Mouse (Mus musculus): Measurements from ENCODE around the gene Zfp248. TPM values are rescaled to one million over a fixed set of nuclear protein-coding genes. Genes with fewer than 3 reads are reported as not detected.
A peak's percentile ranks its signal among the peaks of the same experiment; 100 is the strongest.

Gene Zfp248
- polyA plus RNA-seq (2012; rRNA removed): 2.4 and 3.0 TPM in 2 replicates

DNA sequence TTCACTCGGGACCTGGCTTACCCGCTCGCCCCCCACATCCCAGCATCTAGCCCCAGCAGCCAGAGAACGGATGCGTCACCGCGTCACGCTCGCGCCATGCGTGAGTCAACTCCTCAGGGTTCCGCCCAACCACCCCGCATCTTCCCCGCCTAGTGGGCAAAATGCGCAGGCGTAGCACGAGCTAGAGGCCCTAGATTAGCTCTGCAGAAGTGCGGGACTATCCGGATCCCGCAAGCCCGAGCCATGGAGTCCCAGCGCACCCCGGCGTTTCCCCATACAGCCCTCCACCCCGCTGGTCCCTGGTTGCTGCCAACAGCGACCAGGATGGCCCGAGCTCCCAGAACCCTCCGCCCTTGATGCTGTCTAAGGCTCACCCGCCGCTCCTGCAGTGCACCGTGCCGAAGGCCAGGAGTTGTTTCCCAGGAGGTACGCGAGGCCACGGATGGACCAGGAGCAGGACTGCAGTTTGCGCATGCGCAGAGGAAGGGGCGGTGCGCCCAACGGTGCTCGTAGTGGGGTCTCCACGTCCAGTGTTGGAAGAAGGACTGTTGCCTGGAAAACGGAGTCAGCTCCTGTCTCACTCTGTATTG, at the start of gene Zfp248:
Gene Zfp248, minus strand, starts transcription at position 487 of the 590 bp plus-strand sequence.
- peak; percentile 72 for DNase-seq (ENCODE audit: low spot score)

DNA sequence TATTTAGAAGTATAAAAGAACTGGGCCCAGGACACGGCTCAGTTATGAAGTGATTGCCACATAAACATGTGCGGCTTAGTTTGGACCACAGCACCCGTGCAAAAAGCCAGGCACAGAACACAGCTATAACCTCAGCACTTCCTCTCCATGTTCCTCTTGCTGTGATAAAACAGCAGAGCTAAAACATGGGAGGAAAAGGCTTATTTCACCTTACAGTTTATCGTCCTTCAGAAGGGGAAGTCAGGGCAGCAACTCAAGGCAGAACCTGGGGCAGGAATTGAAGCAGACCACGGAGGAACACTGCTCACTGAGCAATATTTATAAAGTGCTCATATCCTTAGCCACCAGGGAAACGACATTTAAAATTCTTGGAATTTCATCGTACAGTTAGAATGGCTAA, 43.7 kb upstream of the Zfp248 start:
- DNase-seq (ENCODE audit: low spot score): no peak

DNA sequence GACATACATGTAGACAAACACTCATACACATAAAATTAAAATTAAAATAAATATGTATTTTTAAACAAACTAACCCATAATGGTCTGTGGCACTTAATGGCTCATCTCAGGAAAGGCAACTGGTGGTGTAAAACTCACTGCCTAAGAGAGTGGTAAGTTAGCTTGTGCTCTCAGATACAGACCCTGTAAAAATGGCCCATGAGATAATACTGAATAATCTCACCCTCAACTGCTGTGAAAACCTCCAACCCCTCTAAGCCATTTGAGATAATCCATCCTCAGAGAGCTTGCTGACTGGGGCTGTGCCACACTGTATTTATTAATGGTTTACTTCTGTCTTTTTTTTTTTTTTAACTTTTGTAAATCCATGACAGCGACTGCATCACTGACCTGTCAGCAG, 26.8 kb upstream of the Zfp248 start:
- no peak for DNase-seq (ENCODE audit: low spot score)

DNA sequence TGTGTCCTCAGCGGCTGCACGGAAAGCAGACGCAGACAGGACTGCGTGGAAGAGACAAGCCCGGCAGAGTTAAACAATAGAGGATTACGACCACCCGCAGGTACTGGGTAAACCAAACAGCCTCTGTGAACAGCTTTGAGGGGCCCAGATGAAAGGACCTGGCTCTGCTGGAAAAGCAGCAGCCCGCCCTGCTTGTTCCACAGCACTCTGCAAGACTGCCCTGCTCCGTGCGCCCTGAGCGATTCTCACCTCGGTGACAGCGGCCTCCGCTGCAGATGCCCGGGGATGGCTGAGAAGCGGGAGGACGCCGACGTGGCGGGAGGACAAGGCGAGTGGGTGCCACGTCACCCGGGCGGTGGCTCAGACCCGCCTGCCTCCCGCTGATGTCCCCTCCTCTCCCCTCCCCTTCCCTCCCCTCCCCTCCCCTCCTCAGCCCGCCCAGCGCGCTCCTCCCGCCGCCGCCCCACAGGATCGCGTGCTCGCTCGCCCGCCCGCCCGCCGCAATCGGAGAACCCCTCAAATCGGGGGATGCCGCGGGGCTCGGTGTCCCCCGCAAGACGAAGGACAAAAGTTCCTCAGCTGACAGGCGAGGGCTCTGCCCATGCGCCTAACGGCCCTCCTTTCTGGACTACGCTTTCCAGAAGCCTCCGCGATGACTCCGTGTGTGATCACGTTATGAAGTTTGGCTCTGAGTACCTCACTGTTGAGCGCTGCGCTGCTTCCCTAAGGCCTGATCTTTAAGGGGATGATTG, 23.8 kb upstream of the Zfp248 start, which contains the start of gene Zfp9:
Gene Zfp9, minus strand, starts transcription at position 364 of the 752 bp plus-strand sequence.
- peak; percentile 58 for DNase-seq (ENCODE audit: low spot score)

DNA sequence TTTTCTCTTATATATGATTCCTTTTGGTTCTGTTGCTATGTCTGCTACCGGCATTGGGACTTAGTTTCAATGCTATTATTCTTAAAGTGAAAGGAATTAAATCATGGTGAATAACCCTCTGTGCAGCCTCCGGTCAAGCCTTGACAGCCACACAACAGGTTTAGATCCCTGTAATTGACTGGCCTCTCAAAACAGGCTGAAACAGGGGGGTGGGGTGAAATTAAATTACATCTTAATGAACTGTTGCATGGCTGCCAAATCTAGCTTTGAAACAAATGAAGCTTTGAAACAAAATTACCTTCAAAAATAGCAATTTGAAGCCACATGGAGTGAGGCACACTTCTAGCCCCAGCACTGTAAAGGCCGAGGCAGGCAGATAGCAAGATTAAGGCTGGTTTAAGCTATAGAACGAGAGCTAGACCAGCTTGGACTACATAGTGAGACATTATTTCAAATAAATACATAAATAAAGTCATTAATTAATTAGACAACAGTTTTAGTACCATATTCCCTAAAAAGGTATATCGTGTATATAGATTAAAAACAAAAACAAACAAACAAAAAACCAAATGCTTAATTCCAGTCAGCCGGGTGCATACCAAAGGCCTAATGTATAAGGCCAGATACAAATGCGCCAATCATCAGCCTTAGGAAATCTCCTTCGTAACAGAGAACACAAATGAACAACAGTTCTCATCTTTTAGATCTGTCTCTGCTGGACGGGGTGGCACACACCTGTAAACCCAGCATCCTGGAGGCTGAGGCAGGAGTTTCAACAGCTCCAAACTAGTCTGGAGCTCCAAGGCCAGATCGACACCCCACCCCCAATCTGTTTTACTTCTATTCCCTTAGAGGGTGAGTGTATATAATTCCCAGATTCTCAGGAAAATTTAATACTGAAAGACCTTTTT, 22.8 kb upstream of the Zfp248 start:
- DNase-seq (ENCODE audit: low spot score): no peak

DNA sequence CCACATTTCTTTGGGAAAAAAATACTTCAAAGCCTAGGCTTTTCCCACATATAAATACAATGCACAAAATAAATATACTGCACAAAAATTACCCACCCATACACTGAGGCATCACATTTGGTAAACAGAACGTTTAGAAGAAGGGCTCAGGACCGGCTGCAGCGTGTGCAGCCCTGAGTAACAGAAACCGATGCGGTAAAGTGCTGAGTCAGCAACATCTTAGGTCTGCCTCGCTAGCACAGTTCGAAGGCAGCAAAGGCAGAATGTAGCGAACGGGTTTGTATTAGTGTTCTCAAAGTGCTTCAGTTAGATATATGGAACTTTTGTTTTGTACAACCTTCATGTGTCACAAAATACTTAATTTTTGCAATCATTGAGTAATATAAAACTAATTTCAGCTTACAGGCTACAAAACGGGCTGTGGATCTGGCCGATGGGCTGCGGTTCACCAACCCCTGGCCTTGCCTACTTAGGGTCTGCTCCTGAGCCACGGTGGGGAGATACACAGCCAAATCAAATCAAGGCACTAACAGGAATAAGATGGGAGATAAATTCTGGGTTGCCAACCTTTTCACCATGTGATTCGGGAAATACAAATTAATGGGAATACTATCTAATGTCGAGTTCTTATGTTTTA, 6.9 kb upstream of the Zfp248 start:
- DNase-seq (ENCODE audit: low spot score): no peak

DNA sequence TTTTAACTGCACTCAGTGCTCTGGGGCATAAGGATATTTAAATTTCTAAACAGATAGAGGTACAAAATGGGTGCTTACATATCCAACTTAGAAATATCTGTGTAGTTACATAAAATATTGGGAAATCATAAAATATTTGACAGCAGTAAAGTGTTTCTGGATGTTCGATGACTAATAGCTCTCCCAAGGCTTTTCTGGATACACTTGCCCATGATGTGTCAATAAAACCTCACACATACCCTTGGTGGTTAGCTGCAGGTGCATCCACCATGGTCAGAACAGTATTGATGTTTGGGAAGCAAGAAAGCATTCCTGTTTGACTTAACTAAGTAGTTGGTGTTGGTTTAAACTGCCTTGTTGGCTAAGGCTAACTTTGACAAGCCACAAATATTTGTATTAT, 2.4 kb upstream of the Zfp248 start:
- DNase-seq (ENCODE audit: low spot score): no peak

DNA sequence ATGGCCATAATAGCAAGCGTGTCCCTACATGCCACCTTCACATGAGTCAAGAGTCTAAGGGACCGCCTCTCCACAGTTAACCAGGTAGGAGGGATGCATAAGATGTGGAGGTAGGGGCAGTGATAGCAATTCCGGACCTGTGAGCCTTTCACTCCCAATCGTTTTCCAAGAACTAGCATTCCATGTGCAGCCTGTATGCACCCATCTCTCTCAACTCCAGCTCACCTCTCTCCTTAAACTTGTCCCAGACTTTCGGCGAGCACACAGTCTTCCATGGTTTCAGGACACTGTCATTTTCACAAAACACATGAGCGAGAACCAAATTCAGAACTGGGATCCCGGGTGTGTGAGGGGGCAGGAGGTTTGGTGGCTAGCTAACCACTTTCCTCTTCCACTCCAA, 876 bp downstream of the Zfp248 start:
- no peak for DNase-seq (ENCODE audit: low spot score)

DNA sequence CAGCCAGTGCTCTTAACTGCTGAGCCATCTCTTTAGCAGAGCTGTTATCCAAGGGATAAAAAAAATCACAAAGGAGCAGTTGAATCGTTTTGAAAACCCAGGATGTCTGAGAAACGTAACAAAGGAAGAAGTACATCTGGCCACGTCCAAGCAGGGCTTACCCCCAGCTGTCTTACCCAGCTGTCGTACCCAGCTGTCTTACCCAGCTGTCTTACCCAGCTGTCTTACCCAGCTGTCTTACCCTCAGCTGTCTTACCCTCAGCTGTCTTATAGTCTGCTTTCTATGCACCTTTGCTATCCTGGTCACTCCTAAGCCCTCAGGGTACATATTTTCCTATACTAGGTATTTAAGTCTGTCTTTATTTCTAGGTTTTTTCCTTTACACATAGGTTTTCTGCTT, 23.8 kb downstream of the Zfp248 start:
- DNase-seq (ENCODE audit: low spot score): no peak

DNA sequence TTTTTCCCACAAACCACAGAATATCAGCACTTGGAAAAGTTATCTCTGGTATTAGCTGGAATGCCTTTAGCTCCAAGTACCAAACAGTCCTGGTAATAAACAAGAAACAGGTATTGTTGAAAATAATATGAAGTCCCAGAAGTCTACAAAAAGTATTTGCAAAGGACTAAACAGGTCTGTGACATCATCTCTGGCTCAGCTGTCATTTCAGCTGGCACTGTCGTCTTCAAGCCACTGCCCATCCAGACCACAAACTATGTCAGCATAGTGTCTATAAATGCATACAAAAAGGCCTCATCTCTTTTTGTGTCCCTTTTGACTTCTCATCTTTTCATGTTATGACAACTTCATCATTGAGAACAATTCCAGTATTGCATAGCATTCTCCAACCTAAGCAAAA, 28.7 kb downstream of the Zfp248 start:
- no peak for DNase-seq (ENCODE audit: low spot score)

DNA sequence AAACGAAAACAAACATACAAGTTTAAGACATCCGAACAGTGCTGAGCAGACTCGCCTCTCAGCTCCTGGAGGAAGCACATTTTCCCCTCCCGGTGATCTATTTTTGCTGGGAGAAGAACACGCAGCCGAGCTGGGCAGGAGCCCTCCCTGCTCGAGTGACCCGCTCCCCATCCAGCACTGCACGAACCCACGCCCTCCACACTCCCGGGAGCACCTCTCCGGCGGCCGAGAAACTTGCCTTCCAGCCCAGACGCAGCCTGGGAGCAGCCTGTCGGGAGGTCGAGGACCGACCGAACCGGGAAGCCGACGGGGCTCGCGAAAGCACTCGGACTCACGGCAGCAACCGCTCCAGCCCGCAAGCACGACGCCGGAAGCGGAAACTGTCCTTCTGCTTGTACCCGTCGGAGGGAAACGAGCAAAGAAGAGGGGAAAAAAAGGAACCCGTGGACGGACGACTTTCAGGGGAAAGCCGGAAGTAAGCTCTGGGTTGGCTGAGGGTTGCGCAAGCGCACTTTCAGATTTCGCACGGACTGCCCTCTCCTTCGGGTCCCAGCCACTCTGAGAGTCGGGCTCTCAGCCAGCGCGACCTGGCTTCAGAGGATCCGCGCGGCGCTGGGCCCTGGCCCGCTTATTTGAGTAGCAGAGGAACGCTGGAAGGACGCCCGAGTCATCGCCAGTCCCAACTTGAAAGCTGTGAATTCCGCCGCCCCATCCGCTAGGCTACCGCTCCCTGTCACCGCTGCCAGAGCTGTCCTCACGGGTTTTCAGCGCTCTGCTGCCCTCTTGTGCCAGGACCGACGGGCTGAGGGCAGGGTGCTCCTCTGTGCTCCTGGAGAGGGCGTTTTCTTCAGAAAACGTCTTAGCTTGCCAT, 36.0 kb downstream of the Zfp248 start, which contains the start of gene Bms1:
Gene Bms1, minus strand, starts transcription at position 425 of the 871 bp plus-strand sequence.
- peak; percentile 85 for DNase-seq (ENCODE audit: low spot score)

DNA sequence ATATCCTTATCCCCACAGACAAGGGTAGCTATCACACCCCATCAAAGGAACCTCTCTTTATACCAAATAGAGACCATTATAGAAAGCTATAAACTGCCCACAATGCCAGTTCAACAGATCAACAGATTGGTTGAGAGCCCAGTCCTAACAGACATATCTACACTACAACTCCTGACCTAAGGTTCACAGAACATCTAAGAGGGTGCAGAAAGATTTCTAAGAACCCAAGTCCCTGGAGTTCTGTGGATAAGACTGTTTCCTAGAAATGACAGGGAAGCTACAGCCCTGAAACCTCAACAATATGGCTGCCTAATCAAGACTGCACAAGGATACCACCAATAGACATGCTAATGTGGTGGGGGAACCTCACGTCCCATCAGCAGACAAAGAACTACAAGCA, 44.9 kb downstream of the Zfp248 start:
- no peak for DNase-seq (ENCODE audit: low spot score)

DNA sequence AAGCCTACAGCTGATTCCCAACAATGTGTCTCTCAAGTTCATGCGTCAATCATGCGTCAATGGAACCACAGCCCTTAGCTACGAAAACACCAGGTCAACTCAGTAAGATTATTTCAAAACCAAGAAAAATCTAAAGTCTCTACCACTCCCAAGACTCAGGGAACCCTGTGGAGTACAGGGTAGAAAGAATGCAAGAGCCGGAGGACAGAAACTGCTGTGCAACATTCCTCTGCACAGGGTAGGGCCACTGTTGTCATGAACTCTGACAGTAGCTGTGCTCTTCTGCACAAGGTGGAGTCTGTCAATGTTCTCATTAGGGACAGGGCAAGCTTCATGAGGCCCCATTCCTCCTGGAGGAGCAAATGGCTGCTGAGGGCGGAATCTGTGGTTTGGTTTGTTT, 46.8 kb downstream of the Zfp248 start:
- DNase-seq (ENCODE audit: low spot score): no peak

DNA sequence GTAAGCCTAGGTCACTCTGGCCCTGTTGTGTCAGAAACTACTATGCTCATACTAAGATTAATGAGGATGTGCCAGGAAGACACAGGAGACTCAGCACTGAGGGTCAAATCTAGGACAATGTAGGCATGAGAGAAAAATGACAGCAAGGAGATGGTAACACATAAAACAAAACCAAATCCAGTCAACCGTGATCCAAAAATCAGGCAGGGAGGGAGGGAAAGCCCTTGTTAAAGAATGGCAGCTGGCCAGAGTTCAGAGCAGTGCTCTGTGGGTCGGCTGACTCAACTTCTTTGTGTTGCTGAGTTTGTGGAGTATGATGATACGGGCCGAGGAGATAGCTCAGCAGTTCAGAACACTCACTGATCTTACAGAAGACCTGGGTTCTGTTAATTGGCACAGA, 48.9 kb downstream of the Zfp248 start:
- DNase-seq (ENCODE audit: low spot score): no peak

DNA sequence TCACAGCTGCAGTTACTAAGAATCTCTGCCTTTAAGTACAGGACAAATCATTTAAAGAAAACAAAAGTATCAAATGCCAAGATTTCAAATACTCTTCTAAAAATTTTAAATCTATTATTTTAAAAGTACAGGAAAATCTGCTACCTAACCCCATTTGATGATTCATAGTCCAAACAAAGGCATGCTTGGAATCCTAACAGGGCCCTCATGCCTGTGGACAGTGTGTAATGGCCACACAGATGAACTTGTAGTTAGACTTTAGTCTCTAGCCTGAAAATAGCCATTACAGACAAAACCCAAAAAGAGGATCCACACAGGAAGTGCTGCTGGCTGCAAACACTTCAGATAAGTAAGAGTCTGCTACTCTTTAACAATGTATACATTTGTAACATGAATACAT, 64.6 kb downstream of the Zfp248 start:
- DNase-seq (ENCODE audit: low spot score): no peak

DNA sequence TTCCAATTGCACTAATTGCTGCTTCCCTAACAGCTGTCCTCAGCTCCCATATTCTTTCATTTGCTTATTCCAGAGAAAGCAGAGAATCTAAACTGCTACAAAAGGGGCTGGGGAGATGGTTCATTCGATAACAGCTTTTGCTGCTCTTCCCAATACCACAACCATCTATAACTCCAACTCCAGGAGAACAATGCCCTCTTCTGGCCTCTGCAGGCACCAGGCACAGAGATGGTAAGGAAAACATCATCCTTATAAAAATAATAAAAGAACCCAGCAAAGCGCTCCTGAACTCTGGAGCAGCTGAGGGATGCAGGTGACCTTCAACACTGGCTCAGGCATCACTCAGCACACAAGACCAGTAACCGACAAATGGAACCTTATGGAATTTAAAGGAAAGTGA, 69.4 kb downstream of the Zfp248 start:
- DNase-seq (ENCODE audit: low spot score): no peak

DNA sequence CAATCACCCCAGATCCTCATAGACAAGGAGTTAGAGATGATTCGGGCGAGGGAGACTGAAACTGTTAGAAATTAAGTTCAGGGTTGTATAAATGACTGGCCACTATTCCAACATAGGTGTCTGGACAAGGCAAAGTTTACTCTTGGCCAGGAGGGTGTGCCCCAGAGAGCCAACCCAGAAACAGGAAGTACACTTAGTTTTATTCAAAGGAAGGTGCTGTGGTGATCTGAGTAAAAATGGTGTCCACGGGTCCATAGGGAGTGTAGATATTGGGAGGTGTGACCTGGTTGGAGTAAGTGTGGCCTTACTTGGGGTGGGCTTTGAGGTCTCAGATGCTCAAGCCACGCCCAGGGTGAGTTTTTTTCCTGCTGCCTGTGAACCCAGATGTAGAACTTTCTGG, 74.1 kb downstream of the Zfp248 start:
- no peak for DNase-seq (ENCODE audit: low spot score)

DNA sequence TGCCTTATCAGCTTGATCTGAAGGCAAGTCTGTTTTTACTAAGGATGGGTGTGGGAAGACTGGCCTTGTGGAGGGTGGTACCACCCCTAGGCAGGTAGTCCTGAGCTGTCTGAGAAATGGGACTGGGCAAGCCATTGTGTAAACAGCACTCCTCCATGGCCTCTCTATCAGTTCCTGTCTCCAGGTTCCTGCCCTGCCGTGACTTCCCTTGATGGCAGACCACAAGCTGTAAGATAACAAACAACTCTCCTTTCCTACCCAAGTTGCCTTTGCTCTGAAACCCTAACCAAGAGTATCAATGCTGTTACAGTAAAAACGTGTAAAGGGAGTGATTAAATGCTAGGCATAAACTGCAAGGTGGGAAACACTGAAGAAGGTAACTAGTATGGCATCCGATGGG, 74.7 kb downstream of the Zfp248 start:
- DNase-seq (ENCODE audit: low spot score): no peak

DNA sequence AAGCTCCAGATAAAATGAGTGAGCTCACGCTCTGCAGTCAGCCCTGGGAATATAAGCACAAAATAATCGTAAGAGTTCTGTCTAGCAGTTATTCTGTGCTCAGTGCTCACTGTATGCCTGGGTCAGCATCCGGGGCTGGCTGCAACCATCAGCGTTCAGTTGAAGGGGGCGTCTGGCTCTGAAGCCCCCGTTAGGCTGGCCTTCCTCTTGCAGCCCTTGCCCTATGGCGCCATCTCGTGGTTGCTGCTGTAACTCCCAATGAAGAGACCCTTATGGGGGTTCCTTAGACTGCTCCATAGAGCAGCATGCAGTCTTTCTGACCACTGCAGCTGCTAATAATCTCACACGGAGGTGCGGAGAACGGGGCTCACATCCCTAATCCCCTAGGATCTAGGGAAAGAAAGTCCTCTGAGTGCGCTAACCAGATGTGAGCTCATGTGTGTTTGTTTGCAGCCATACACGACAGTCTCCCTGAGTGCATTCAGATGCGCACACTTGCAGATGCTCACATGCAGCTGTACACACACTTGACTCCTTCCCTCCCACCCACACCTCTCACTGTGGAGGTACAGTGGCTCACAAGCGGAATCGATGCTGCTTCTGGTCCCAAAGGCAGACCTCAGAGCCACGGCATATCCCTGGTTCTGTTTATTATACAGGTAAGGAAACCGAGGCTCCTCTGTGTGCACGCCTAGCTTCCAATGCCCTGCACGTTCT, 75.7 kb downstream of the Zfp248 start:
- DNase-seq (ENCODE audit: low spot score): peak; percentile 35

DNA sequence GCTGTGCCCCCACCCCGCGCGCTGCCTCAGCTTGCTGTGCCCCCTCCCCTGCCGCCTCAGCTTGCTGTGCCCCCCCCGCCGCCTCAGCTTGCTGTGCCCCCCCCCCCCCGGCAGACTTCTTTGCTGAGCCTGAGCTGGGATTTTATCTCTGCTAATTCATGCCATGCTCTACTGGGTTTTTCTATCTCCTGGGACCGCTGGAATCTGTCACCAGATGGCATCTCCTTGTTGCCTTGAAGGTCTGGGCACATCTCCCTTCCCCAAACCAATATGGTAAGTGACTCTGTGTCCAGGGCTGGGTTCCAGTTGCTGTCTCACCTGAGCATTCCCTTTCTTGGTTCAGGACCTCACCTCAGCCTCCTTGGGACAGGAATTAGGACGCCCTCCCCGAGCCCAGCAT, 77.7 kb downstream of the Zfp248 start:
- DNase-seq (ENCODE audit: low spot score): no peak

All from urinary bladder, adult 2 months (tissue).